In the genomic region with DNA sequence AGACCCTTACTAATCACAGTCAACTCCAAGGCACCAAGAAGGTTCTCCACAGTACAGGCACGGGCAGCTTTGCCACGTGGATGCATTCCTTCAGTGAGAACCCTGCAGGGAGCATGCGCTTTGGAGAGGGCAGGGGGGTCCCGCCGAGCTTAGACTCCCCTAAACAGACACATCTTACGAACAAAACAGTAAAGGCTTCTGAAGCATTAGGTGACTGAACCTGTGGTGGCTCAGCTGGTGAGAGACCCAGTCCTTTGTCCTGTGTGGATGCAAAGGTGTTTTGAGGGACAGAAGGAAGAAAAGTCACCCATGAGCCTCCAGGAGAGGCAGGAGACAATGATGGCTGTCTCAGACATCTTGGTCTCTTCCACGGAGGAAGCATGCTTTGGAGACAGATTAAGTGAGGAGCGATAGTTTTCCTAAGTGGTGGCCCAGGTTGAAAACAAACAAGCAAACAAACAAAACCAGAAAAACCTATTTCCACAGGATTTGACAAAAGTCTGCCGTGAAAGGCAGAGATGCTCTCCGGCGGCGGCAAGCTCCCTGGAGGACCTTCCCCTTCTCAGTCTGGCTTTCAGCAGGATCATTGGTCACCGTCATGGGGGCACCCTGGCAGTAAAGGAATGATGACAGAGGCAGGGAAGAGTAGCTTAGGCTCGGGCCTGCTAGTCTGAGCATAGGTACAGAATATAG, we compare ENCODE assay signal across 8 mouse cellular contexts.
DNase-seq lines count a peak whose midpoint lies in the region; ATAC-seq and TF ChIP-seq lines count a peak whose summit lies in the region.

No protein-coding gene starts in this region.

- H3K4me1 ChIP-seq in heart, embryonic 10.5 days = peaks cover 60% of the 10 kb centered on the region
- peaks cover 16% of the 10 kb centered on the region for H3K4me1 ChIP-seq in ES-Bruce4 (ENCODE audit: control insufficient read depth, insufficient read depth, low read length)
- H3K4me1 ChIP-seq in forebrain, embryonic 15.5 days = peaks cover 31% of the 10 kb centered on the region
- H3K4me1 ChIP-seq in midbrain, embryonic 12.5 days = peaks cover 45% of the 10 kb centered on the region

- H3K27ac ChIP-seq in heart, embryonic 10.5 days = peak overlapping the region; percentile 90
- H3K27ac ChIP-seq in ES-Bruce4 (ENCODE audit: insufficient read depth, low read length) = peak overlapping the region; percentile 78
- H3K27ac ChIP-seq in forebrain, embryonic 15.5 days (replicated peaks) = peak overlapping the region; percentile 41; the same call in 1 of the 2 replicates
- peak overlapping the region; percentile 71 for H3K27ac ChIP-seq in midbrain, embryonic 12.5 days (replicated peaks)

- TF ChIP-seq CTCF in ES-Bruce4 (IDR thresholded peaks at IDR 0.05; ENCODE audit: low read depth, low read length) = no peak

- H3K9ac ChIP-seq in ES-Bruce4 (ENCODE audit: low read depth, poor library complexity, severe bottlenecking) = no peak overlapping the region
- no peak overlapping the region for H3K9ac ChIP-seq in forebrain, embryonic 15.5 days (replicated peaks)
- H3K9ac ChIP-seq in midbrain, embryonic 12.5 days (replicated peaks) = no peak overlapping the region

- no peak overlapping the region; the same call in 1 of the 2 replicates for H3K4me3 ChIP-seq in heart, embryonic 10.5 days
- H3K4me3 ChIP-seq in ES-Bruce4 (ENCODE audit: low read depth, low read length) = peak overlapping the region; percentile 36
- no peak overlapping the region for H3K4me3 ChIP-seq in forebrain, embryonic 15.5 days
- H3K4me3 ChIP-seq in midbrain, embryonic 12.5 days = no peak overlapping the region

- 14% methylated on average over 14 of the region's 14 CpGs for WGBS in heart, embryonic 10.5 days
- WGBS in forebrain, embryonic 15.5 days = 13% methylated on average over 14 of the region's 14 CpGs
- 9% methylated on average over 14 of the region's 14 CpGs for WGBS in midbrain, embryonic 12.5 days

- no peak for TF ChIP-seq POLR2A in ES-Bruce4 (IDR thresholded peaks at IDR 0.05; ENCODE audit: insufficient read depth, low read length)

- intact Hi-C loops in heart, postnatal 10 days (cut with DNase I) = no loop called here

- no peak for TF ChIP-seq EP300 in ES-Bruce4 (IDR thresholded peaks at IDR 0.05; ENCODE audit: insufficient read depth, low read depth, low read length)

- peaks cover 36% of the 10 kb centered on the region for H3K27me3 ChIP-seq in heart, embryonic 10.5 days (ENCODE audit: insufficient read depth, poor library complexity, severe bottlenecking)
- no peaks in the 10 kb centered on the region for H3K27me3 ChIP-seq in ES-Bruce4 (ENCODE audit: control insufficient read depth, insufficient read depth, low read length, poor library complexity, severe bottlenecking)
- H3K27me3 ChIP-seq in forebrain, embryonic 15.5 days = no peaks in the 10 kb centered on the region
- H3K27me3 ChIP-seq in midbrain, embryonic 12.5 days = no peaks in the 10 kb centered on the region

- no peak for DNase-seq in heart, embryonic 10.5 days (ENCODE audit: low spot score)
- DNase-seq in heart, postnatal 10 days = no peak
- DNase-seq in cerebellum, adult 11-12 months = no peak
- DNase-seq in layer of hippocampus, adult 11-12 months (ENCODE audit: low spot score) = no peak
- DNase-seq in c-Kit-positive CD71-positive TER-119-positive erythroid progenitor cells, embryonic 14.5 days (ENCODE audit: low spot score) = no peak

- 0 out of 2 replicates have a peak overlapping the region, but pooled peaks have one; percentile 5 for H3K4me2 ChIP-seq in forebrain, embryonic 15.5 days (replicated peaks)
- H3K4me2 ChIP-seq in midbrain, embryonic 12.5 days (replicated peaks) = peak overlapping the region; percentile 25

- ATAC-seq in forebrain, embryonic 15.5 days (replicated peaks) = no peak
- no peak for ATAC-seq in midbrain, embryonic 12.5 days (ENCODE audit: low FRiP score, low read depth)

- H3K9me3 ChIP-seq in heart, embryonic 10.5 days = no peaks in the 10 kb centered on the region
- H3K9me3 ChIP-seq in ES-Bruce4 (replicated peaks; ENCODE audit: control insufficient read depth, insufficient read depth, low read length, poor library complexity, severe bottlenecking) = no peaks in the 10 kb centered on the region
- H3K9me3 ChIP-seq in forebrain, embryonic 15.5 days = no peaks in the 10 kb centered on the region
- H3K9me3 ChIP-seq in midbrain, embryonic 12.5 days = no peaks in the 10 kb centered on the region

- H3K36me3 ChIP-seq in heart, embryonic 10.5 days = 0 out of 2 replicates have a peak, but pooled peaks cover 11% of the 10 kb centered on the region
- H3K36me3 ChIP-seq in ES-Bruce4 (ENCODE audit: control insufficient read depth, insufficient read depth, low read length, poor library complexity, severe bottlenecking) = no peaks in the 10 kb centered on the region
- no peaks in the 10 kb centered on the region for H3K36me3 ChIP-seq in forebrain, embryonic 15.5 days
- 0 out of 2 replicates have a peak, but pooled peaks cover 6% of the 10 kb centered on the region for H3K36me3 ChIP-seq in midbrain, embryonic 12.5 days
